Mouse (Mus musculus) myocyte (in vitro differentiated cells): Measurements from ENCODE around the gene Kcnq1. TPM values are rescaled to one million over a fixed set of nuclear protein-coding genes. Genes with fewer than 3 reads are reported as not detected.

Source experiments
- H3K27me3 ChIP-seq: one replicate; pipeline ENCODE4 v1.6.1; 2011; ENCODE audit not compliant: control insufficient read depth, insufficient read depth, insufficient read length
- H3K36me3 ChIP-seq: one replicate; pipeline ENCODE4 v1.6.1; 2011; ENCODE audit not compliant: control insufficient read depth, insufficient read depth
- H3K4me2 ChIP-seq: one replicate; pipeline ENCODE4 v1.6.1; 2011; ENCODE audit warnings: low read depth, control low read depth
- H3K4me3 ChIP-seq: one replicate; pipeline ENCODE4 v1.5.1; 2011; ENCODE audit warnings: mild to moderate bottlenecking, control low read depth, moderate library complexity
- H3K79me2 ChIP-seq: one replicate; pipeline ENCODE4 v1.6.1; 2011; ENCODE audit not compliant: control insufficient read depth, insufficient read depth
- H3ac ChIP-seq: one replicate; pipeline ENCODE4 v1.6.1; 2011; ENCODE audit not compliant: control insufficient read depth, insufficient read length
- CEBPB ChIP-seq: IDR thresholded peaks from 2 replicates; pipeline ENCODE4 v1.6.1; 2011; ENCODE audit warnings: mild to moderate bottlenecking, moderate library complexity; ENCODE audit not compliant: poor library complexity, insufficient read depth, severe bottlenecking
- E2F4 ChIP-seq: IDR thresholded peaks from one replicate; pipeline ENCODE4 v1.6.1; 2011; ENCODE audit warnings: mild to moderate bottlenecking, control low read depth, moderate library complexity; ENCODE audit not compliant: insufficient read depth
- MAX ChIP-seq: IDR thresholded peaks from one replicate; pipeline ENCODE4 v1.6.1; 2011; ENCODE audit warnings: low read depth, mild to moderate bottlenecking, control low read depth
- MYOD1 ChIP-seq, 3 experiments: IDR thresholded peaks; one replicate each; pipeline ENCODE4 v1.6.1; 2011; ENCODE audit warnings: control low read depth in 2 of 3, low read depth in 2 of 3, mild to moderate bottlenecking in 2 of 3, moderate library complexity in 1 of 3; ENCODE audit not compliant: insufficient read length in 2 of 3, control insufficient read depth in 1 of 3
- MYOG ChIP-seq, 3 experiments: IDR thresholded peaks; one replicate each; pipeline ENCODE4 v1.6.1; 2011; ENCODE audit warnings: control low read depth in 2 of 3, low read depth in 2 of 3, mild to moderate bottlenecking in 2 of 3; ENCODE audit not compliant: insufficient read length in 2 of 3, control insufficient read depth in 1 of 3, insufficient read depth in 1 of 3
- POLR2A ChIP-seq: IDR thresholded peaks from one replicate; pipeline ENCODE4 v1.6.1; 2011; ENCODE audit warnings: low read depth, mild to moderate bottlenecking, control low read depth, moderate library complexity; ENCODE audit not compliant: insufficient read length
- POLR2AphosphoS2 ChIP-seq: IDR thresholded peaks from one replicate; pipeline ENCODE4 v1.6.1; 2011; ENCODE audit warnings: low read depth, control low read depth; ENCODE audit not compliant: insufficient read length
- REST ChIP-seq: IDR thresholded peaks from one replicate; pipeline ENCODE4 v1.6.1; 2011; ENCODE audit warnings: mild to moderate bottlenecking, control low read depth, moderate library complexity; ENCODE audit not compliant: insufficient read depth, insufficient read length
- SRF ChIP-seq: IDR thresholded peaks from one replicate; pipeline ENCODE4 v1.6.1; 2011; ENCODE audit warnings: low read depth; ENCODE audit not compliant: control insufficient read depth, insufficient read length
- TCF12 ChIP-seq: IDR thresholded peaks from one replicate; pipeline ENCODE4 v1.6.1; 2011; ENCODE audit warnings: mild to moderate bottlenecking, control low read depth; ENCODE audit not compliant: poor library complexity, insufficient read depth, severe bottlenecking
- TCF3 ChIP-seq: IDR thresholded peaks from one replicate; pipeline ENCODE4 v1.6.1; 2011; ENCODE audit warnings: low read depth, control low read depth; ENCODE audit not compliant: insufficient read length
- USF1 ChIP-seq: IDR thresholded peaks from one replicate; pipeline ENCODE4 v1.6.1; 2011; ENCODE audit warnings: low read depth, mild to moderate bottlenecking, control low read depth, moderate library complexity
- polyA plus RNA-seq: library from polyadenylated mRNA; unstranded; fragments of >200 nt; fragmentation: generic; extraction: Trizol; gene quantifications from one replicate; pipeline ENCODE4 v1.2.1, GENCODE M21; 2012; ENCODE audit warnings: missing spikeins

Kcnq1 gene
- polyA plus RNA-seq, 1 experiment, result 0.12 TPM

GRCm38 (mm10) chr7:143388783-143389695 lies 282.9 kb downstream of the Kcnq1 start:
- H3K36me3 ChIP-seq, result no peaks in the 10 kb centered on the region
- no peak for TF ChIP-seq USF1
- no peak overlapping the region for H3K4me2 ChIP-seq
- H3K79me2 ChIP-seq, result no peaks in the 10 kb centered on the region
- H3K4me3 ChIP-seq, result no peak overlapping the region
- H3K27me3 ChIP-seq, result peaks cover 19% of the 10 kb centered on the region
- H3ac ChIP-seq, result no peak overlapping the region

GRCm38 (mm10) chr7:143389860-143390259 lies 283.7 kb downstream of the Kcnq1 start:
- no peak overlapping the region for H3K4me2 ChIP-seq
- no peak overlapping the region for H3K4me3 ChIP-seq
- no peaks in the 10 kb centered on the region for H3K36me3 ChIP-seq
- no peaks in the 10 kb centered on the region for H3K79me2 ChIP-seq
- TF ChIP-seq CEBPB (no peak), TCF3 (no peak), E2F4 (no peak), REST (no peak), MAX (no peak), POLR2AphosphoS2 (no peak), USF1 (no peak), MYOG (IDR thresholded peaks at IDR 0.05; ENCODE audit: control insufficient read depth in 1 of 3, insufficient read depth in 1 of 3, insufficient read length in 2 of 3, low read depth in 2 of 3) (no peak), TCF12 (no peak), POLR2A (no peak), MYOD1 (IDR thresholded peaks at IDR 0.05; ENCODE audit: control insufficient read depth in 1 of 3, insufficient read length in 2 of 3, low read depth in 2 of 3) (no peak), SRF (no peak)
- H3ac ChIP-seq, result no peak overlapping the region
- peaks cover 22% of the 10 kb centered on the region for H3K27me3 ChIP-seq

GRCm38 (mm10) chr7:143390277-143390948 lies 284.3 kb downstream of the Kcnq1 start:
- TF ChIP-seq POLR2AphosphoS2 (no peak), MAX (no peak), REST (no peak)
- Histone ChIP-seq H3ac (no peak overlapping the region), H3K27me3 (peaks cover 22% of the 10 kb centered on the region), H3K79me2 (no peaks in the 10 kb centered on the region), H3K4me3 (no peak overlapping the region), H3K36me3 (no peaks in the 10 kb centered on the region), H3K4me2 (no peak overlapping the region)

- Histone ChIP-seq H3K27me3 (peaks cover 9% of the 10 kb centered on the region), H3ac (no peak overlapping the region), H3K36me3 (no peaks in the 10 kb centered on the region), H3K79me2 (no peaks in the 10 kb centered on the region), H3K4me3 (no peak overlapping the region), H3K4me2 (no peak overlapping the region)
- TF ChIP-seq REST (no peak), E2F4 (no peak), SRF (no peak), TCF3 (no peak), MYOG (IDR thresholded peaks at IDR 0.05; ENCODE audit: control insufficient read depth in 1 of 3, insufficient read depth in 1 of 3, insufficient read length in 2 of 3, low read depth in 2 of 3) (no peak), CEBPB (no peak), USF1 (no peak), POLR2AphosphoS2 (no peak), MYOD1 (IDR thresholded peaks at IDR 0.05; ENCODE audit: control insufficient read depth in 1 of 3, insufficient read length in 2 of 3, low read depth in 2 of 3) (no peak), POLR2A (no peak), MAX (no peak)
Measured at GRCm38 (mm10) chr7:143395113-143395563, 289.0 kb downstream of the Kcnq1 start.

GRCm38 (mm10) chr7:143399756-143400155 lies 293.6 kb downstream of the Kcnq1 start:
- TF ChIP-seq TCF12 (no peak), TCF3 (no peak), MAX (no peak), POLR2AphosphoS2 (no peak)
- no peak overlapping the region for H3K4me3 ChIP-seq
- H3K36me3 ChIP-seq, result no peaks in the 10 kb centered on the region
- no peaks in the 10 kb centered on the region for H3K79me2 ChIP-seq
- H3K4me2 ChIP-seq, result no peak overlapping the region
- peaks cover 6% of the 10 kb centered on the region for H3K27me3 ChIP-seq
- no peak overlapping the region for H3ac ChIP-seq
